Mouse (Mus musculus): ENCODE results near the gene Zfp526.

Gene Zfp526

DNA sequence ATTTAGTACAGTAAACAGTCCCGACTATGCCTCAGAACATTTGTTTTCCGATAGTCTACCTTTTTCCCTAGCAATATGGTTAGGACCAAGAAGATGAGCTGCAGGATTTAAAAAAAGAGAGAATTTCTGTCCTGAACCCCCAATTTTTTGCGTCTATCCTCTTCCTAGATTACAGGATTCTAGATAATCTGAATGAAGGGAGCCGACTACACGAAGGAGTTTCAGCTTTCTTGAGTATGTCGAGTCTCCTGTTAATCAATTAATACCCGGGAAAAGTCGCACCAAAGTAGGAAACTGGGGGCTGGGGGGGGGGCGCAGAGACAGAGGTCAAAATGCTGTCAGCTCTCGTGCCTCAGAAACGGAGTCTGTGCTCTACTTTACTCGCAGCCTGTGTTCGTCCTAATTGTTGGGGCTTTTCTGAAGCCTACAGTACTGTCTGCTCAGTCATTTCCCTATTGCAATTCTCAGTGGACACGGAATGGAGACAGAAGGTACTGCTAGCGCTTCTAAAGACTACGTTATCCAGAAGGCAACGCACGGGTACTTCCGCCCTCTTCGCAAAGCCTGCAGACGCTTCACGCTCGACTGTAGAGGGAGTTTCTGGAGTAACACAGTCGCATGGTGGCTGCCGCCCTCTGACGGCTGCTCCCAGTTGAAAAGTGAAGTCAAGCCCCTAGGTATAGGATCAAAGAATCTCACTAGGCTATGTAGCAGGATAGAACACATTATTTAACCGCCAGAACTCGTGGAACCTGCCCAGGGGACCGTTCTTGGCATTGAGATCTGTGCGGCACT lies 17.8 kb downstream of the Zfp526 start:
- intact Hi-C loops (cut with DNase I) = loop anchor here (1.0 kb wide), 1 partner anchor 39 kb away; no protein-coding TSS in a partner anchor

DNA sequence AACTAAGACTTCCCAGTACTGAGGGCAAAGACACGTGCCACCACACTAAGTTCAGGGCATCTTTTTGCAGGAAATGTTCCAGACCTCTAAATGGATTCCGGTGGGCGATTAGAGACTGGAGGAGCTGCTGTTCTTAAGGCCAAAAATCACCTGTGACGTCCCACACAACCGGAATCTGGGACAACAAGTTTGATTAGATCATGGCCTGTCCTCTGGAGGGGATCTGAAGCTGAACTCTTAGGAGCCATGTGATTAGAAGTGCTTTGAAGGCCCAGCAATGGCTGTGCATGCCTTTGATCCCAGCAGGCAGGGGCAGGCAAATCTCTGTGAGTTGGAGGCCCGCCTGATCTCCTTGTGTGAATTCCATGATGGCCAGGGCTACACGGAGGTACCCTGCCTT lies 19.4 kb downstream of the Zfp526 start:
- intact Hi-C loops (cut with DNase I) = loop anchor here (5.0 kb wide), 2 partner anchors 77 to 92 kb away; partner anchors contain the start of gene Megf8

DNA sequence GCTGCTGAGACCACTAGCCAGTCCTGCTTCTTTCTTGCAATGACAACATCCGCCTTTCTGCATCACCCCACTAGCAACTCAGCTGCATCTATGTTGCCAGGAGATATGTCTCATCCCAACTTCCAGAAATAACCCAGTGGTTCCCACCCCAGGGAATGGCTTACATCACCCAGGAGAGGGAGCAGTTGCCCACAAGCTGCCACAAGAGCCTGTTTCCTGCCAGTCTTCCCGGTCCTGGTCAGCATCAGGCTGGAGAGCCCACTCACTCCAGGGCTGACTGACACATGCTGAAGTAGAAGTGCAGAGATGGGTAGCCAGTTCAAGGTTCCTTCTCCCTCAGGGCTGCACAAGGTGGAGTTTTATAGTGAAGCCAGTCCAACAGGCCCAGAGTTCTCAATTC lies 19.8 kb downstream of the Zfp526 start:
- intact Hi-C loops (cut with DNase I) = loop anchor here (5.0 kb wide), 2 partner anchors 76 to 91 kb away; partner anchors contain the start of gene Megf8

DNA sequence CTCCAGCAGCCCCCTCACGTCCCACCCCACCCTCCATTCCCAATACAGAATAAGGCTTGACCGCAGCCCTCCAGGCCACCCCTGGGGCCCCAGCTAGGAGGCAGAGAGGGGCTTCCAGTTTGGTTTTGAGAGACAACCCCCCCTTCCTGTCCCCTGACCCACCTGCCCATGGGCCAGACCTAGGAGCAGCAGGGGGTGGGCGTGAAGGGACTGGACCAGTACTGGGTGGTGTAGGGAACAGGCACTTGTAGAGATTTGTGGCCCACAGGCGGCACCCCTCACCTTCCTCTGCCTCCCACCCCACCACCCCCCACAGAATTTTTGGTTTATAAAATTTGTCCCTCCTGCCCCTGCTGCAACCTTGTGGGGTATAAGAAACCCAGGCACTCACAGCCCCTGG lies 22.1 kb downstream of the Zfp526 start:
- intact Hi-C loops (cut with DNase I) = loop anchor here (5.0 kb wide), 2 partner anchors 74 to 89 kb away; partner anchors contain the start of gene Megf8

DNA sequence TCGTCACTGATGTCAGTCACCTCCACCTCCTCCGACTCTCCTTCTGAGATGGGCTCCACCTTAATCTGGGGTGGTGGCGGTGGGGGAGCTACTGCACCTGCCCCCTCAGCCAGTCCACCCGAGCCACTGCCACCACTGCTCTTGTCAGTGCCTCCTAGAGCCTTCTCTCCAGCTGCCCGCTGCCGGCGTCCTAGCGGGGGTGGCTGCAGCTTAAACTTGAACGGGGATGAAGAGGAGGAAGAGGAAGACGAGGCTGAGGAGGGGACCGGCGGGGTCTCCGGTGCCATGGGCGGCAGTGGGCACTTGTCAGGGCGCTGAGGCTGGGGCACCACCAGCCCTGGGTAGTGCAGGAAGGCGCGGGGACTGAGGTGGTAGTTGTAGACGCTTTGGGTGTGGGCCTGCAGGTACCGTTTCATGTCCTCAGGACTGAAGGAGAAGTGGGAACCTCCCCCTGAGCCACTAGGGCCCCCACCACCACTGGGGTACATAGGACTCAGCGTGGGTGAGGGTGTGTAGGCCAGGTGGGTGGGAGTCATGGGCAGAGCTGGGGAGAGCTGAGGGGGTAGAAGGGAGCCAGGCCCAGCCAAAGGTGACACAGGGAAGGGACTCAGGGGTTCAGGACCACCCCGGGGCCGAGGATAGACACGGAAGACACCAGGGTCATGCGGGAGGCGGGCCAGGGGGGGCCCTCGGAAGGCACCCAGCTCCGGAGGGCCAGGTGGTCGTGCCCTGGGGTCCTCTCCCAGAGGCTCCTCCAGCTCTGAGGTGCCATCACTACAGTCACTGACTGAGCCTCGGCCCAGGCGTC lies 23.5 kb downstream of the Zfp526 start:
- intact Hi-C loops (cut with DNase I) = loop anchor here (5.0 kb wide), 2 partner anchors 73 to 88 kb away; partner anchors contain the start of gene Megf8

DNA sequence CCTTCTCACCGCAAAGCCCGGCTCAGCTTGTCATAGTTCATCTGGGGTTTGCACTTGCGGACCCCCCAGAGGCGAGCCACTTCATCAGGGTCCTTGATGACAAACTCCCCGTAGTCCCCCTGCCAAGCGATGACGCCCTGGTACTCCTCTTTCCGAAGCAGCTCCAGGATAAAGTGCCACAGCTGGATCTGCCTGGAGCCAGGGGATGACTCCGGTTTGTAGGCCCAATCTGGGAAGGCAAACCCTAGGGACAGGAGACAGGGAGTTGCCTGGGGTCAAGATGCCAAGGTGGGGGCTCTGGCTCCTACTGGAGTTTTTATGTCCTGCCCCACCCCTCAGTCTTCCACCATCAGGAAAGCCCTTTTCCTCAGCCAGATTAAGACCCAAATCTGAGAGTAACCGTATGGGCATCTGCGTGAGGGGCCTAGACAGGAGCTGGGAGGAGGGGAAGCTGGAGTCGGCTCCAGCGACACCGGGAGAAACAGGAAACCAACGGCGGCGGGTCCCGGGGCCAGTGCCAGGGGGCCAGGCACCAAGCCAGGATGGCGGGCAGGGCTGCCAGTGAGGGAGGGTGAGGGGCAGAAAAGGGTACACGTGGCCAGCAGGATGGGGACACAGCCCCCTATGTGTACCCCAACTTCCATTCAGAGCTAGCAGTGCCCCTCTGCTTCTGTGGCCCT lies 25.0 kb downstream of the Zfp526 start:
- intact Hi-C loops (cut with DNase I) = no loop called here

DNA sequence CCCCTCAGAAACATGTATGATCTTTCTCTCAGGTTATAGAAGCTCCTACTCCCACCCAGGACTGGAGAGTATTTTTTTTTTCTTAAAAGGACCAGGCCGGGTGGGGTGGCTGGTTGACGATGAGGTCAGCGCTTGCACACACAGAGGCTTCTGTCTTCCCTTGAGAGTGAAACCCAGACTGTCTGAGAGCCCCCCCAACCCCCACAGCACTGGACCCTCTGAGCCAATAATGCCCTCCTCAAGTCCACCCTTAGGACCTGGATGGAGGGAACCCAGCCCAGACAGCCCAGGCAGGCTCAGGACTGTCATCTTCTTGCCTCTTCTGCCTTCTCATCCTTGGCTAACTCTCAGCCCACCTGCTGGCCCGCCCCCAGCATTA lies 25.5 kb downstream of the Zfp526 start:
- intact Hi-C loops (cut with DNase I) = no loop called here

DNA sequence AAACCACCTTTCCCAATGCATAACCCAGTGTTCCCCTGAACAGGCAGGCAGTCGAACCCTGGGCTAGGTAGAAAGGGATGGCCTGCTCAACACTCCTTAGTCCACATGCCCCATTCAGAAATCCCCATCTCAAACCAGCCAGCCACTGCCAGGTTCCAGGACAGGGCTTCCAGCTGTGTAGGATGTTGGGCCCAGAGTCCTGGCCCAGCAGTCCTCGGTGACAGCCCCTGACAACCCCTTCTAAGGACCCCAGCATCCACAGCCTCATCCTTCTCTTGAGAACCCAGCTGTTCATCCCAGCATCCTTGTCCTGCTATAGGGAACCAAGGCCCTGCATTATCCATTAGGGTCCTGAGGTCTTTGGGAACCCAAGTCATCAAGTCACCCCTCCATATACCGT lies 26.3 kb downstream of the Zfp526 start:
- intact Hi-C loops (cut with DNase I) = no loop called here

DNA sequence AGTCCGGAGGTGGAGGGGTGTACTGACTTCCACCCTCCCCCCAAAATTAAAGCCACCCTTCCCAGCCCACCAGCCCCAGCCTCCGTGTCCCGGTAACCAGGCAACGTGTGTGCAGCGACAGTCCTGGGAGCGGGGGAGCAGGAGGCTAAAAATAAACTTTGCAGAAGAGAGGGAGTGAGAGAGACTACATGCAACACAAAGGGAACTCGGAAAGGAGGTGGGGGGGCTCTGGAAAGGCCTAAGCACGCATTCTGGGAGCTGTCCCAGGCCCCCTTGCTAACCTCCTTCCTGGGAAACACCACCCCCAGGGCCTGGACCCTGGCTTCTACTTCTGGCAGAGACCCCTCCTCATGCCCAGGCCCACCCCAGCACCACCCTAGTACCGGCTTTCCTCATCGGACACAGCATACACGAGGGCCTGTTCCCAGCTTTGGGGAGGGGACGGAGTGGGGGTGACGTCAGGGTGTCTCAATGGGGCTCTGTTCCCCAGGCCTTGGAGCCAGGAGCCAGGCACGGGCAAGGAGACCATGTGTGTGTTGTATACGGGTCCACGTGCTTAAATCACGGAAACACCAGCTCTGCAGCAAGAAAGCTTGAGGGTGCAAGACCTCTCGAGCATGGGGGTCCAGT lies 26.9 kb downstream of the Zfp526 start:
- intact Hi-C loops (cut with DNase I) = no loop called here

DNA sequence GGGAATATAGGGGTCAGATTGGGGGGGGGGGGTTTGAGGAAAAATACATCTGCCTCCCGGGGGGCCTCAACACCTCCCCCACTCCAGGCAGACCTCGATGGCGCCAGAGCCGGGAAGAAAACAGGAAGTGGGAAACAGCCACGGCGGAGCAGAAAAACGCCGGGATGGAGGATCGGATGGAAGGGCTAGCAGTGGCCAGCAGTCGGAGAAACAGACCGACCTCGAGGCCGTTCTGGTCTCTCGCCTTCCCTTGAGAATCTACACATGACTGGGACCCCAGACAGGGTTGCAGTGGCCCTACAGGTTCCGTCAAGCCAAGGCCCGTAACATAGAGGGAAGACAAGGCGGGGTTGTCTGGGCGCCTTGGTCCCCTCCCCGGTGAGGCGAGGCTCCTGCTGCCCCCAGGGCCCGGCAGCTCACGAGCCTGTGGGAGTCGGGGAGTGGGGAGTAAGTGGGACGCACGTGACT lies 27.7 kb downstream of the Zfp526 start:
- intact Hi-C loops (cut with DNase I) = no loop called here

DNA sequence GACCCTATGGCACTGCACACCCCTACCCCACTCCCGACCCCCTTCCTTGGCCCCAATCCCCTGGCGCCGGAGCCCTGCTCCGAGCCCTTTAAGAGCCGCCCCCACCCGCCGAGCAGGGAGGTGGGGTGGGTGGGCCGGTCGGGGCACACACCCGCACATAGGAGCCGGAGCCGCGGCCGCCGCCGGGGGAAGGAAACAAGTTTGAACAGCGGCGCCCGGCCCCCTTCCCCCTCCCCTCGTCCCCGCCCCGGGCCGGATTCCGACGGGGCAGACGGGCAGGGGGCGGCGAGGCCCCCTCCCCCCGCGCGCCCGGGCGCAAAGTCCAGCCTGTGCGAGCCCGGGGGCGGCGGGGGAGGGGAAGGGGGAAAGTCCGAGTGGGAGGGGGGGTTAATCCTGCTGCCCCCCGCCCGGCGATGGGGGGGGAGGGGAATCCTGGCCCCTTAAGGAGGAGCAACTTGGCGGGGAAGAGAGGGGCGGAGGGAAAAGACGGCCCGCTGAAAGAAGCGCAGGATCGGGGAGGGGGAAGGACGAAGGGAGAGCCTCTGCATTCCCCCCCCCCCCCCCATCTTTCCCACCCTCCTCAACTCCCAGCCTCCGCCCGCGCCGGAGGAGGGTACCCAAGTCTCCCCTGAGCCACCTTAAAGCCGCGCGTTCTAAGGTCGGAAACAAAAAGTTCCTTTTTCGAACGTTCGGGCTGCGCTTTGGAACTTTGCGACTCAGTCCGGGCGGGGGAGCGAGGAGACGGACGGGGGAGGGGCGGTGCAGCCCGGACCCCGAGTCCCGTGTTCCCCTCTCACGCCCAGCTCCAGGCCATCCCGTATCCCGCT lies 28.3 kb downstream of the Zfp526 start:
- intact Hi-C loops (cut with DNase I) = loop anchor here (2.0 kb wide), 1 partner anchor 17 kb away; the partner anchor contains the start of gene Cic

DNA sequence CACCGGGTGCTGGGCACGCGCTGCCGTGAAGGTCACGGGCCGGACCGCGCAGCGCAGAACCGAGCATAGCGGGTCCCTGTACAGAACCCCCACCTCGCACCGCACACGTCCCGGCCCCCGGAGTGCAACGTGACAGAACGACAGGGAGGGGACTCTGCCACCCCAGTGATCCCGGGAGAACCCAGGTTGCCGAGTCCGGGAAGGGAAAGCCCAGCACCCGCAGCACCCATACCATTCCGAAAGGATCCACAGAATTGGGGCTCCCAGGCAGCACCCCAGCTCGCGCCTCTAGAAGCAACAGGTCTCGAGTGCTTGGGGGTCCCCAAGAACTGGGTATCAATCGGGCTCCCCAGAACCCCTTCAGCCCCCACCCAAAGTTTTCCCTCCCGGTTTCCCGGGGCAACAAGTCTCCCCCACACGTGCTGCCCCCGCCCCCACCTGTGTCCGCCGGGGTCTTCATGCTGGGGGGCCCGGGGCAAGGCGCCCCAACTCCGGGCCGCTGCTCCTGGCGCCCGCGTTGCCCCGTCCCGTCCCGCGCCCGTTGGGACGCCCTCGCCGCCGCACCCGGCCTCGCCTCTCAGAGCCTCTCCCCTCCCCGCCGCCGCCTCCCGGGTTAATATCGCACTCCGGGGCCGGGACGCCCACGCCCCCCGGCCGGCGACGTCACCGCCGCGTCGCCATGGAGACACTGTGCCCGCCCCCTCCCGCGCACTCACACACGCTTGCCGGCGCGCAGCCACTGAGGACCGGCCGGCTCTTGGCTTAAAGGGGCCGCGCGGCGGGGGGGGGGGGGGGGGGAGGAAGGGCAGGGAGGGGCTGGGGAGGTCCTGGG lies 29.1 kb downstream of the Zfp526 start, which contains the start of gene Erf:
TSS of gene Erf (minus strand) at position 621 of the 832 bp plus-strand sequence.
- intact Hi-C loops (cut with DNase I) = loop anchor here (2.0 kb wide), 1 partner anchor 16 kb away; the partner anchor contains the start of gene Cic

DNA sequence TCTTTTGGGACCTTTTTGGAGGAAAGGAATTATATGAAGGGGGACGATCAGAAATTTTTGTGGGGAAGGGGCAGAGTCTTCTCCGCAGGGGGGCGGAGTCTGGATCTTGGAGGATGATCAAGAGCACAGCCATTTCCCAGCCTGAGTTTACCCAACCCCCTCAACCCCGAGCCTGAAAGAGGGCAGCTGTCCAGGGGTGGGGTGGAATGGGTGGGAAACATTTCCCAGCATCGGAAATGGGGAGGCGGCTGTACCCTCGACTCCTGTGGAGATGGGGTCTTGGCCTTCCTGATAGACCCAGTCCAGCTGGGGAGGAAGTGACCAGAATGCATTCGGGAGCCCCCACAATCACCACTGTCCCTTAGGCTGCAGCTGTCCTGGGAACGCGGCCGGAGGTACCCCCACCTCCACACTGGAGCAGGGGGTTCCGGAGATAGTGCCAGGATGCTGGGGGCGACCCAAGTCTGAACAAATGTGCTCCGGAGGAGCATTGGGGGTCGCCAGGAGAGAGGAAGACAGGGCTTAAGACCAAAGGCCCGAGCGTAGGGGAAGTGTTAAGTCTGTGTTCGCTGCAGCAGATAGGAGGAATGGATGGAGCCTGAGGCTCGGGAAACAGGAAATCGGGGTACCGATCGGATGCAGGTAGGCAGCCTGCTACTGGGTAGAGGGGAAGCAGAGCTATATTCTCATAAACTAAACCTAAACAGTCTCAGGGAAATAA lies 30.0 kb downstream of the Zfp526 start:
- intact Hi-C loops (cut with DNase I) = loop anchor here (2.0 kb wide), 1 partner anchor 16 kb away; the partner anchor contains the start of gene Cic

DNA sequence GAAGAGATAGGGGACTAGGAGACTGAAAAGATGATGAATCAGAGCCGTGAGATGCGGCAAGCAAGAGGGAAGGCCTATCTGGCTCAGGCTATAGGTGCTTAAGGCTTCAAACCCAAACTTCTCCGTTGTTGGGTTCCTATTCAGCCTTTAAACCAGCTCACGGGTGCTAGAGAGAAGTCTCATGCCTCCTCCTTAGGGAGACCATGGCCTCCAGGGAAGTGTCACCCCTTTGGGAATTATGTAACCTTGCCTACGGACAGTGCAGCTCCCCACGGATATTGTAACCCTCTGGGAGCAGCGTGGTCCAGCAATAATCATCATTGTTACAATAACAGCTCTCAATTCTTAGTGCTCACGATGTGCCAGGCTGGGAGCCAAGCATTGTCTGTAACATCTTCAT lies 30.6 kb downstream of the Zfp526 start:
- intact Hi-C loops (cut with DNase I) = loop anchor here (2.0 kb wide), 1 partner anchor 15 kb away; the partner anchor contains the start of gene Cic

DNA sequence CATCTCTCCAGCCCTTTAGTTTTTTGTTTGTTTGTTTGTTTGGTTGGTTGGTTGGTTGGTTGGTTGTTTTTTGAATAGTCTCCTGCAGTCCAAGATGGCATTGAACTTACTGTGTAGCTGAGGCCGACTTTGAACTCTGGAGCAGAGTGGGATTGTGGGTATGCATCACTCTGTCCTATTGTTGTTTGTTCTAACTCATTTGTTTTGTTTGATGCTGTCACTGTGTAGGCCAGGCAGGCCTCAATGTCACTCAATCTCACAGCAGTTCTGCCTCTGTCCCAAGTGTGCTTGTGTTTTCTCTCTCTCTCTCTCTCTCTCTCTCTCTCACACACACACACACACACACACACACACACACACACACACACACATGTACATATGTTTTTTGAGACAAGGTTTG lies 40.7 kb downstream of the Zfp526 start:
- intact Hi-C loops (cut with DNase I) = no loop called here

DNA sequence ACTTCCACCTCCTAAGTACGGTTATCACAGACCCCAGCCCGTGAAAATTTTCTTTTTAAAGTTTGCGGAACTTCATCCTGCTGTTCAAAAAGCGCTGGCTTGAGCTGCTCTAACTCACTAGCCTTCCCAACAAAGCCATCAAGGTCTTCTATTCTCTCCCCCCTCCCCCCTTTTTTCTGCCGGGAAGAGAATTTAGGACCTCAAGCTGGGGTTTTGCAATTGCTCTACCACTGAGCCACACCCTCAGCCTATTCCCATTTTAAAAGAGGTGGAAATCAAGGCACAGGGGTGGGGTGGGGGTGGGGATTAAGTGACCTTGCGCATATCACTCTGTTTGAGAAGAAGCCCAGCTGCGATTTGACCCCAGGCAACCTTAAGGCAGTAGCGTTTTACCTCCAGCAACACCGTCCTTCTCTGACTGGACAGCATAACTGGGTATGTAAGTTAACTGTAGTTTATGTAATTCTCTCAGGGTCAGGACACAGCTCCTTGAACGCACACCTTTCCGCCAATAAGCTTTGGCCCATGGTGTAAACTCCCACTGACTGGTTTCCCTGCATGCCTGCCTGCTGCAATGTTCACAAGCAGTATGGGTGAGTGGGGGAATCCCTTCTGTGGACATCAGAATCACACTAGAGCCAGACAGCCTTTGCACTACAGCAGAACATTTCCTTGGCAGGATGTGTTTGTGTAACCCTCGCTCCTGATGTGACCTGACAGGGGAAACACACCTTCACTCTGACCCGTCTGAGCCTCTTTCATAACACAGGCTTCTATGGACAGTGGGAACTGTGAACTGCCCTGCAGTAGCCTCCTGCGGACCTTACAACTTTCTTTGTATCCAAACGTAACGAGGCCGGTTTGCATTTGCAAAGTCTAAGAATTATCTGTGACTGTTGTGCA lies 43.0 kb downstream of the Zfp526 start:
- intact Hi-C loops (cut with DNase I) = no loop called here

DNA sequence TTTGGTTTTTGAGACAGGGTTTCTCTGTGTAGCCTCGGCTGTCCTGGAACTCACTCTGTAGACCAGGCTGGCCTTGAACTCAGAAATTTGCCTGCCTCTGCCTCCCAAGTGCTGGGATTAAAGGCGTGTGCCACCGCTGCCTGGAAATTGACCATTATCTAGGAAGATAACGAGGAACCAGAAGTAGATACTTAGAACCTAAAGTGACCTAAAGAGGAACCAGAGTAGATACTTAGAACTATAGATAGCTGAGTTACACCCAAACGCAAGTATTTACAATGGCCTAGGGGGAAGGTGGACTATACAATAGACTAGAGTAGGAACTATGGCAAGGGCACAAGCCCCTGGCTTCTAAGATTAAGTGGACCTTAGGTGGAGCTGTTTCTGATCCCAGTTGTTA lies 44.5 kb downstream of the Zfp526 start:
- intact Hi-C loops (cut with DNase I) = loop anchor here (2.0 kb wide), 1 partner anchor 15 kb away; the partner anchor contains the start of gene Erf
